Mouse (Mus musculus): Measurements from ENCODE around the gene Hps5.
"Not testable (repeated sequence)": the region's sequence is repeated elsewhere in the genome, so short reads cannot be mapped to it uniquely, and the experiment has no call there.

Hps5 gene

GRCm38 (mm10) chr7:46795287-46796205 lies at the start of gene Hps5, which contains the start of gene Gtf2h1:
TSS of gene Hps5 (minus strand) at chr7:46796064.
TSS of gene Gtf2h1 (plus strand) at chr7:46796103.
- DNase-seq (ENCODE audit: low read depth, low spot score): peak; percentile 95

- peak; percentile 97 for DNase-seq (ENCODE audit: low read depth, low spot score)
These were observed 49.5 kb upstream of the Hps5 start for GRCm38 (mm10) chr7:46845211-46845977.

- no peak for DNase-seq (ENCODE audit: low read depth, low spot score)
These were observed 47.7 kb upstream of the Hps5 start for GRCm38 (mm10) chr7:46843576-46843975.

- no peak for DNase-seq (ENCODE audit: low read depth, low spot score)
These were observed 46.4 kb upstream of the Hps5 start for GRCm38 (mm10) chr7:46842278-46842677.

DNA sequence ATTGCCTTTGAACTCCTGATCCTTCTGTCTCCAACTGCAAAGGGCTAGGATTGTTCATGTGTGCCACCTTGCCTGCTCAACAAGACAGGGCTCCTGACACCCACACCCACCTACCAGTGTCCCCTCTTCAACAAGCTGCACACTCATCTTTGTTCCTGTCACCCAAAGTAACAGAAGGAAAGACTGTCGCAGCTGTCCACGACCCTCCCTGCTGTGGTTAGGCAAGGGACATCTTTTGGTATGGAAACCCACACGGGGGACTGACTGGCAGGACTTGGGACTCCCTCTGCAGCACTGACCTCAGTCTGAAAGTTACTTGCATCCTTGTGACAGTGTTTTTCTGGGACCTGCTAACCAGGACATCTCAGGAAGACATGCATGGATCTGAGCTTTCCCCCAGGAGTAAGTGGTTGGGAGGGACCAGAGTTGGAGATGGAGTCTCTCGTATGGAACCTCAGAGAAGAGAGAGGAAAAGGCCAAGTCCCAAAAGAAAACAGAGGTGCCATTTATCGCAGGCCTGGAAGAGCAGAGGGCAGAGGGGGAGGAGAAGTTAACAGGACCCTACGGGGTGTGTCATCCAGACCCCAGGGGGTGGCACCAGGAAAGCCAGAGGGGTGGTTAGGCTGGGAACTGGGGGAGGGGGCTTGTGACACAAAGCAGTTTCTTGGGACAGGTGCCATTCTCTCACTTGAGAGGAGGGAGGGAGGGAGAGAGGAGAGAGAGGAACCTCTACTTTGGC lies 45.1 kb upstream of the Hps5 start, which contains the start of gene Ldha:
Gene Ldha (plus strand): TSS at position 689 of the 739 bp plus-strand sequence.
- no peak for DNase-seq (ENCODE audit: low read depth, low spot score)

DNA sequence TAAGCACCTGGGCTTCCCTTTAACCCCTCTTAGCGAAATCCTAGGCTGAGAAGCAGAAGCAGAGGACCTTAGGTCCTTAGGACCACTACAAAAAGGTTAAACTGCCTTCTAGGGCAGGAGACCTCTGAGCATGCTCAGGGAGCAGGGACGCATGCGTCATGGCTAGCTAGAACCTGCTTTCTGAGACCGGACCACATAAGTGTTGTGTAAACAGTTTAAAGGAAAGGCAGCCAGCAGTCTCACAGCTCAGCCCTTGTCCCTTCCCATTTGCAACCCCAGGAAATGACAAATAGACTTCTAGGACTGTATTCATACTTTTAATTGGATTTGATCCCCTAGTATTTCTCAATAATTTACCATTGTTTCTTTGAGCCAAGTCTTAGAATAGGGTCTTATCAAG lies 44.5 kb upstream of the Hps5 start:
- no peak for DNase-seq (ENCODE audit: low read depth, low spot score)

- DNase-seq (ENCODE audit: low read depth, low spot score): no peak
These were observed 44.0 kb upstream of the Hps5 start for GRCm38 (mm10) chr7:46839861-46840260.

DNA sequence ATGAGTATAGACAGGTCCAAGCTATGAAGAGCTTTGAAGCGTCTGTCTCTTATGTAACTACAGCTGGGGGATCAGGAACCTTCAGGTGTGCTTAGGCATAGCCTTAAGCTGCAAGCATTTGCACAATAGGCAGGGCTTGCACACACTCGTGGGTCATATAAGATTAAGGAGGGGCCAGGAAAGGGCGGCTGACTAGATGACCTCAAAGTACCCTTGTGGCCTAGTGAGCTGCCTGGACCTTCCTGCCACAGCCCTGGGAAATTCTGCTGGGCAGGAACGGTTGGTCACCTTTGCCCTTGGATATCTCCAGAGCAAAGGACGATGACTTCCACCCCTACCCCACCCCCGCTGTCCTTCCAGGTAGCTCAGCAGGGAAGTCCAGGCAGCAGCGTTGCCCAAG lies 43.6 kb upstream of the Hps5 start:
- peak; percentile 54 for DNase-seq (ENCODE audit: low read depth, low spot score)

DNA sequence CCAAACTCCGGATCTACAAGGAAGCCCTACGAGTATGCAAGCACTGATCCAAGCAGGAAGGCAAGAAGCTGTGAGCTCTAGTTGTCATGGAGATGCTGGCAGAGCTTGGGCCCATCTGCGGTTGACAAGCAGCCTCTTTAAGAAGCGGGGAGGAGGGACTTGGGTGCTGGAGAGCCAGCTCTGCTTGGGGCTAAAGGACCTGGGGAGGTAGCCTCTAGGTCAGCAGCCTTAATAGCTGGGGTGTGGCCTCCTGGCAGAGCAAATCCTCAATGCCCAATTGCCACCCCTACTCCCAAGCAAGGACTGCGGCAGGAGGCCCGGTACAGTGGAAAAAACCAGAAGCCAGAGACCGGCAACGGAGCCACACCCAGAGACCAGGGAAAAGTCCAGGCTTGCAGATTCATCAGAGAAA lies 43.0 kb upstream of the Hps5 start:
- DNase-seq (ENCODE audit: low read depth, low spot score): peak; percentile 96

DNA sequence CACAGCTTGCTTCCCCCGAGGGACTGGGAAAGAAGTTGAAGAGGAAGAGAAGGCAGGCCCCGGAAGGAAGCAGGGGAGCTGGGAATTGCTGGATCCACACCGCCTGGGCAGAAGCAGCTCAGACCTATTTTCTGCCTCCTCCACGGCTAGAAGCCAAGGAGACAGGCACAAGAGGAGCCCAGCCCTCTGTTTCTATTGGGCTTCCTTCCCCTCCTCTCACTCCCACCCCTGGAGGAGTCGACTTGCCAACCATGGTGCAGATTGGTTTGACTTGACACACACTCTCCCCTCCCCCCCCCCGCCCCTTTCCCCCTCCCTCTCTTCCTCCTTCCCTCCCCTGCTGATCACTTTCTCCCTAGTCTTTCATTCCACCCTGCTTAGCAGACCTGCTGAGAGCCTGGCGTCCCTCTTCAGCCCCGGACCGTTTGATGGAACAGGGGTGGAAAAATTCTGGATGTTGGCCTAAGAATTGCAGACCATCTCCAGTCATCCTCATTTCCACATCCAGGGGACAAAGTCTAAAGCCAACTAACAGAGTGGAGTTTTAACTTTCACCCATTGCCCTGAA lies 42.3 kb upstream of the Hps5 start:
- DNase-seq (ENCODE audit: low read depth, low spot score): peak; percentile 90

DNA sequence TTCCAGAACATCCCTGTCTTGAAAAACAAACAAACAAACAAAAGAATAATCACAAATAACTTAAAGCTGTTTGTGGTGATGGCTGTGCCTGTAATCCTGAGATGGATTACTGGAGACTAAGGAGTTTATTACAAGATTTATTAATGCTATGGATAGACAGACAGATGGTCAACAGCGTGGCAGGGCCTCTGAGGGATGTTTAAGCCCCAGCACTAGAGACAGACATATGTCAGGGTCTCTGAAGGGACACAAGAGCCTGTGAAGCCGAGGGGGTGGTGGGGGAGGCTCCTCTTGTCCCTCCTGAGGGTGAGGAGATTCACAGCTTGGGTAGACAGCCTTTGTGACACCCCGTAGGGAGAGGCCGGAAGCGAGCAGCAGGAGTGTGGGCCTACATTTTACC lies 41.2 kb upstream of the Hps5 start:
- DNase-seq (ENCODE audit: low read depth, low spot score): no peak

DNA sequence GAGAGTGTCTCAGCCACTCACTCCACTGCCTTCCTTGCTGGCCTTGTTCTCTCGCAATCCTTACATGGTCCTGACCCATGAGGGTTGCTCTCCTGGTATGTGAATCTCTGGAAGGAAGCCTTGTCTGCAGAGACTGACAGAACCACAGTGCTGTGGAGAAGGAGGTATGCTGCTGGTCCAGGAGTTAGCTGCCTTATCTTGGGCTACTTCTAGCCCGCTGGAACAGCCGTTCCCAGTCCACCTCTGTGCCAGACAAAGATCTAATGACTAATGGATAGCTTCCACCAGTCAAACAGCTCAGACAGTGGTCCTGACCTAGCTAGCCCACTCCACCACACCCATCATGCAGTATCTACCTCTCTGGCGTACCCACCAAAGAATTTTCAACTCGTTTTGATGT lies 40.5 kb upstream of the Hps5 start:
- DNase-seq (ENCODE audit: low read depth, low spot score): no peak

DNA sequence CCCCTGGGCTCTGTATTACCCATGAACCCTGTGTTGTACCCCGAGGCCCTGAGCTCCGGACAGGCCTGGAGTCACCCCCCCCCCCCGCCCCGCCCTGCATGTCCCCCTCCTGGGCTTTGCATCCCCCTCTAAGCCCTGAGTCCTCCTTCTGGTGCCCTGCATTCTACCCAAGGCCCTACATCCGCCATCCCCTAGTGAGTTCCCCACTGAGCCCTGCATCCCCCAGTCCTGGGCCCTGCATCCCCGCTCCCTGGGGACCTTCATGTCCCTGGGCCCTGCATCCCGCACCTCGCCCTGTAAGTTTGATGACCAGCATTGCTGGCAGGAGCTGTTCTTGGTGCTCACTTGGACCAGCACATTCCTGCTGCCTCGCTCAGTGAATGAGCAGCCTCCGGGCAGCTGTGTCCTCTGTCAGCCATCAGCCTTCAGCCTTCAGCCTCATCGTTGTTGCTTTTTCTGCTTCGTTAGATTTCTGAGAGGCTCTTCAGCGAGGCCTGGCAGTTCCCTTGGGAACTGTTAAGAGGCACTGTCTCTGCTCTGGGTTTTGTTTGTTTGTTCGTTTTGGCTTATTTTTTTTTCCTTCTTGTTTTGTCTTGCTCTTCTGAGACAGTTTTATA lies 39.2 kb upstream of the Hps5 start:
- no peak for DNase-seq (ENCODE audit: low read depth, low spot score)

GRCm38 (mm10) chr7:46833670-46834255 lies 37.9 kb upstream of the Hps5 start:
- DNase-seq (ENCODE audit: low read depth, low spot score): no peak

DNA sequence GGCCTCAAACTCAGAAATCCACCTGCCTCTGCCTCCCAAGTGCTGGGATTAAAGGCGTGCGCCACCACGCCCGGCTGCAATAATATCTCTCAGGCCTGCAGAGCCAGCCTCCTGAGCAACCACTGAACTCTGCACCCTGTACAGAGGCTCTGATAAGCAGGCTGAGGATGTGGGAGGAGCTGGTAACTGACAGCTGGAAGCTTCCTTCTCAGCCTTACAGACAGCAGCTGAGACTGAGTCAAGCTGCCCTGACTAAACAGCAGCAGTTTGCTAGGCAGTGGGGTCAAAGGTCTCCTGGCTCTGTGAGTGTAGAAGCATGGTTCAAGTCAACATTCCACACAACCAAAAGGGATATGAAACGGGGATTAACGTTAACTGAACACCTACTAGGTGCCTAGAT lies 37.4 kb upstream of the Hps5 start:
- no peak for DNase-seq (ENCODE audit: low read depth, low spot score)

- not testable (repeated sequence) for DNase-seq (ENCODE audit: low read depth, low spot score)
These were observed 36.4 kb upstream of the Hps5 start for GRCm38 (mm10) chr7:46832112-46832810.

- DNase-seq (ENCODE audit: low read depth, low spot score): no peak
These were observed 35.8 kb upstream of the Hps5 start for GRCm38 (mm10) chr7:46831693-46832092.

- no peak for DNase-seq (ENCODE audit: low read depth, low spot score)
These were observed 35.1 kb upstream of the Hps5 start for GRCm38 (mm10) chr7:46830799-46831590.

DNA sequence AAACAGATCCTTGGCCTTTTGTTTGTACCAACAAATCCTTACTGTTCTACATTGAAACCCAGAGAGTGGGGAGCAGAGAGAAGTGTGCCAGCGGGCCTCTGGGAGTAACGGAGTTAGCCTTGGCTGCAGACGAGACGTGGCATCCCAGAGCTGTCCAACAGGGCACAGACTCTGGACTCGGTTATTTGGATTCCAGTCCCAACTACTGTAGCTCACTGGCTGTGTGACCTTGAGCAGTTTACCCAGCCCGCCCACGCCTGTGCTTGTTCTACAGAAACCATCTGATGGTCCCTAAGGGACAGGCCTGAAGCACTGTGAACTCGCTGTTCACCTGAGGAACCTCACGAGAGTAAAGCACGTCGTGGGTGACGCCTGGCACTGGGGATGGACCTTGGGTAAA lies 34.0 kb upstream of the Hps5 start:
- no peak for DNase-seq (ENCODE audit: low read depth, low spot score)
